Mouse (Mus musculus): ENCODE results near the gene Wnt3a.

GRCm38 (mm10) chr11:59302700-59303569, 12.4 kb upstream of the Wnt3a start:
- TF ChIP-seq CTCF (IDR thresholded peaks at IDR 0.05; ENCODE audit: borderline replicate concordance, extremely low read depth, insufficient read depth, insufficient read length) (peak; percentile 82), POLR2A (IDR thresholded peaks at IDR 0.05; ENCODE audit: borderline replicate concordance, extremely low read depth, insufficient read depth, insufficient read length, poor library complexity, severe bottlenecking) (no peak)

All from brain, embryonic 14.5 days (tissue).